Mouse (Mus musculus) bone marrow, adult 2 months (tissue): ENCODE measurements around the gene Arhgef19. TPM values are rescaled to one million over a fixed set of nuclear protein-coding genes. Genes with fewer than 3 reads are reported as not detected.

Source experiments
- H3K27ac ChIP-seq: fragments of 200-500 bp; 2 replicates; pipeline ENCODE4 v1.5.1; 2012; ENCODE audit warnings: low read depth, mild to moderate bottlenecking, control low read depth, inconsistent platforms, low read length; ENCODE audit not compliant: control insufficient read depth, poor library complexity, insufficient read depth
- H3K4me1 ChIP-seq: fragments of 200-500 bp; 2 replicates; pipeline ENCODE4 v1.6.1; 2011; ENCODE audit warnings: low read length; ENCODE audit not compliant: control insufficient read depth, insufficient read depth
- H3K4me3 ChIP-seq: fragments of 200-500 bp; replicated peaks from 2 replicates; pipeline ENCODE3; 2011; ENCODE audit warnings: mild to moderate bottlenecking, low read depth, low read length, control low read depth; ENCODE audit not compliant: control insufficient read depth
- CTCF ChIP-seq: fragments of 200-500 bp; IDR thresholded peaks from 2 replicates; pipeline ENCODE4 v1.5.1; 2011; ENCODE audit warnings: low read length, control low read depth; ENCODE audit not compliant: control insufficient read depth, insufficient read depth
- POLR2A ChIP-seq: fragments of 200-500 bp; IDR thresholded peaks from 2 replicates; pipeline ENCODE4 v1.6.1; 2011; ENCODE audit warnings: low read depth, mild to moderate bottlenecking, control low read depth, low read length, borderline replicate concordance; ENCODE audit not compliant: control insufficient read depth
- WGBS: fragments of 180-500 bp; shearing (Covaris S2); methylation state at CpG from one replicate; pipeline ENCODE4 v1.1.7; 2018; 5-methylcytosine and 5-hydroxymethylcytosine counted together
- polyA plus RNA-seq: library from polyadenylated mRNA; stranded (reverse); fragments of >200 nt; gene quantifications from 2 replicates; pipeline ENCODE4 v1.2.4, GENCODE M21; 2011; ENCODE audit warnings: low replicate concordance; ENCODE audit not compliant: missing spikeins, insufficient read depth, insufficient read length

Gene Arhgef19
- polyA plus RNA-seq, 1 experiment: 1.1 TPM

DNA sequence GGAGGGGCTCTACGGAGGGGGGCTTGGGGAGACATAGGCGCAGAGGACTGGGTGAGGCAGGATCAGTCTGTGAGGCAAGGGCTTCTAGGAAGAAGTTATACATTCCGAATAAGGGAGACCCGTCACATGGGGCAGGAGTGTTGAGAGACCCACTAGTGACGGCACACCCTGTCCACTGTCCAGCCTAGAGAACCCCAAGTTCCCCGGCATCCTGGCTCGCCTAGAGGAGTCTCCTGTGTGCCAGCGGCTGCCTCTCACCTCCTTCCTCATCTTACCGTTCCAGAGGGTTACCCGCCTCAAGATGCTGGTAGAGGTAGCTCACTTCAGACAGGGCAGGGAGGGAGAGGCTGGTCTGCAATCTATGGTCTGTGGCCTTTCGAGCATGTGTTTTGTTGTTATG lies 10.1 kb downstream of the Arhgef19 start:
- H3K27ac ChIP-seq: no peak overlapping the region
- no peak for TF ChIP-seq POLR2A
- TF ChIP-seq CTCF: no peak

DNA sequence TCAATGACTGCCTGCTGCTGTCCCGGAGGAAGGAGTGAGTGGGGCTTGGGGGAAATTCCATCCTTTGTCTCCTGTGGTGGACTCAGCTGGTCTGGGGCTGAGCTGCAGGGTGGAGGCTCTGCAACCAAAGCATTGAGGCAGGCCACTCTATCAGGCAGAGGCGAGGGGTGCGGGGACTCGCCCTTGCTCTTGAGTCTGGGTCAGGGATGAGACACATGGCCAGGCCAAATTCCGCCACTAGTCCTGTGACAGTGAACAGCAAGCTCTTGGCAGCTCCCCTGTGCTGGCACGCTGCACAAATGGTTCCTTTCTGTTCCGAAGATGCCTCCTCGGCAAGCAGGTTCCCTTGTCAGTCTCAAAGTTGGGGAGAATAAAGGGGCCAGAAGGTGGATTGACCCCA lies 11.8 kb downstream of the Arhgef19 start:
- no peak for TF ChIP-seq CTCF
- TF ChIP-seq POLR2A: no peak
- 77% methylated on average over 8 of the region's 8 CpGs for WGBS
- no peak overlapping the region for H3K4me3 ChIP-seq
- H3K4me1 ChIP-seq: no peaks in the 10 kb centered on the region
- no peak overlapping the region for H3K27ac ChIP-seq

More for the DNA sequence above, 10.1 kb downstream of the Arhgef19 start:
- WGBS: 59% methylated on average over 11 of the region's 11 CpGs
- Histone ChIP-seq H3K4me1 (no peaks in the 10 kb centered on the region), H3K4me3 (no peak overlapping the region)

DNA sequence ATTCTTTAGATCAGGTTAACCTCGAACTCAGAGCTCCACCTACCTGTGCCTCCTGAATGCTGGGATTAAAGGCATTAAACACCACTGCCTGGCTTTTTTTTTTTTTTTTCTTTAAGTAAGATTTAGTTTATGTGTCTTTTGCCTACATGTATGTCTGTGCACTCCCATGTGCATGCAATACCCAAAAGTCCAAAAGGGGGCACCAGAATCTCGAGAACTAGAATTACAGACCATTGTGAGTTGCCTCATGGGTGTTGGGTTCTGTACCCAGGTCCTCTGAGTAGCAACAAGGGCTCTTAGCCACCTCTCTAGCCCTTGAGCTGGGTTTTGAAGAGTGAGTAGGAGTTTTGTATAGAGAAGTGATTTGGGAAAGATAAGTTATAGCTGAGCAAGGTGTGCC lies 13.3 kb downstream of the Arhgef19 start:
- WGBS: 51% methylated on average over 2 of the region's 2 CpGs
- TF ChIP-seq CTCF: no peak
- no peak for TF ChIP-seq POLR2A

DNA sequence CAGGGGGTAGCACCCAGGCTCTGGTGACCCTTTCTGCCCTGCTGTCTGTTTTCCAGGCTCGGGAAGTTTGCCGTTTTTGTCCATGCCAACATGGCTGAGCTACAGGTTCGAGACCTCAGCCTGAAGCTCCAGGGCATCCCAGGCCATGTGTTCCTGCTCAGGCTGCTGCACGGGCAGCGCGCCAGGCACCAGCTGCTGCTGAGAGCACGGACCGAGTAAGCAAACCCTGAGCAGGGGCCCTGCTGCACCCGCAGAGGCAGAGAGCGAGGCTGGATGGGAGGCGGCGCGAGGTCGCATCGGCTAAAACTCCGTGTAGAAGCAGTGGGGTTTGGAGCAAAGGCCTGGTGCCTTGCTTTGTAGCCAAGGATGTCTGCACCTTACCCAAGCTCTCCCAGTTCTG lies 14.9 kb downstream of the Arhgef19 start:
- no peaks in the 10 kb centered on the region for H3K4me1 ChIP-seq
- H3K27ac ChIP-seq: no peak overlapping the region
- WGBS: 78% methylated on average over 16 of the region's 16 CpGs
- H3K4me3 ChIP-seq: no peak overlapping the region
- TF ChIP-seq POLR2A: no peak
- TF ChIP-seq CTCF: no peak

More for the DNA sequence above, 13.3 kb downstream of the Arhgef19 start:
- Histone ChIP-seq H3K4me1 (no peaks in the 10 kb centered on the region), H3K27ac (no peak overlapping the region), H3K4me3 (no peak overlapping the region)

DNA sequence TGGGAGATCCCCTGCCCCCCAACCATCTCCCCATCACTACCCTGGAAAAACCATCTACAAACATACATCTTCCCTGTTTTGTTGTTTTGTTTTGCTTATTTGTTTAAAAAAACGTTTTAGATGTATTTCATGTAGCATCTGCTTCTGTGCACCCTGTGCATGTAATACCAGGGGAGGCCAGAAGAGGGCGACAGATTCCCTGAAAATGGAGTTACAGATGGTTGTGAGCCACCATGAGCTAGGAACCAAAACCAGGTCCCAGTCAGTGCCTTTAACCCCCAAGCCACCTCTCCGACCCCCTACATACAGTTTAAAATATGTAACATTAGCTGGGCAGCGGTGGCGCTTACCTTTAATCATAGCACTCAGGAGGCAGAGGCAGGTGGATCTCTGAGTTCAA lies 18.1 kb downstream of the Arhgef19 start:
- WGBS: 64% methylated on average over 5 of the region's 5 CpGs
- no peak overlapping the region for H3K4me3 ChIP-seq
- no peak overlapping the region for H3K27ac ChIP-seq
- no peaks in the 10 kb centered on the region for H3K4me1 ChIP-seq
- TF ChIP-seq POLR2A (no peak), CTCF (peak; percentile 65)

DNA sequence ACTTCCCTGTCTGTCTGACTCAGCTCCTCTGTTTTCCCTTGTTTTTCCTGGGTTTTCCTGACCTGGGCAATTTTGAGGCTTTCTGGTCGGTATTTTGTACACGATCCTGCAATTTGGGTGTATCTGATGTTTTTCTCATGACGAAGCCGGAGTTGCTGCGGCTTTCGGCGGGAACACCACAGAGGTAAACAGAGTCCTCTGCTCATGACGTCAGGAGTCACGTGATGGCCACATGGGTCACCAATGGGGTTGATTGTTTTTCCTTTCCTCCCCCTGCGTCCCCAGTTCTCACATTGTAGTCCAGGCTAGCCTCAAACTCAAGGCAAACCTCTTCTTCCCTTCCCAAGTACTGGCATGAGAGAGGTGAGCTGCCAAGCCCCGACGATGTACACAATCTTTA lies 20.1 kb downstream of the Arhgef19 start:
- TF ChIP-seq POLR2A: no peak
- TF ChIP-seq CTCF: no peak
- H3K4me3 ChIP-seq: no peak overlapping the region
- 79% methylated on average over 12 of the region's 12 CpGs for WGBS
- H3K4me1 ChIP-seq: no peaks in the 10 kb centered on the region
- no peak overlapping the region for H3K27ac ChIP-seq

DNA sequence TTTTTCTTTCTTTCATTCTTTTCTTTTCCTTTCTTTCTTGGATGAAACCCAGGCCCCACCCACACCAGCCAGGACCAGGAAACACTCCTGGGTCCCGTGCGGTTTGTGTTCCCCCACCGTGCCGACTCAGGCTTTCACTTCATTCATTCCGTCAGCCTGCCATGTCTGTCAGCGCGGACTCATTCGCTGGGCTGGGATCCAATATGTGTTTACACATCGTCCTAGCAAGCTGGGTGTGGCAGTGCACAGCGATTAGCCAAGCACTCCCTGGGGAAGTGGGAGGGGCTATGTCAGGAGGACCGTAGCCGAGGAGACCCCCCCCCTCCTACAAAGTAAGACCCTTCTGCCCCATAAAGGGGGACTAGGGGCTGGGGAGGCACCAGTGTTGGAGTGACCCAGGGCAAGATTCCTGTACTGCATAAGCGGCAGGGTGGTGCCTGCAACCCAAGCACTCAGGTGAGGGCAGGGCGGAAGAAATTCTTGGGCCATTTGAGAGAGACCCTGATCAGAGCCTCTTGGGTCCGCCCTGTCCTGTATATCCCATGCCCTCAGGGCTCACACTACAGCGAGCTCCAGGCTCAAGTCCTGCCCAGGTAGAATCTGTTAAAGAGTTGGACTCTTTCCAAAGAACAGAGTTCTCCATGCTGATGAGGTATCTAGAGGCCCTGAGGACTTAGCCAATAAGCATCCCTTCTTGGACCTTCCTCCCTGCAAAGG lies 20.9 kb downstream of the Arhgef19 start:
- no peak overlapping the region for H3K27ac ChIP-seq
- H3K4me1 ChIP-seq: no peaks in the 10 kb centered on the region
- no peak for TF ChIP-seq POLR2A
- no peak for TF ChIP-seq CTCF
- no peak overlapping the region for H3K4me3 ChIP-seq
- 67% methylated on average over 16 of the region's 16 CpGs for WGBS

DNA sequence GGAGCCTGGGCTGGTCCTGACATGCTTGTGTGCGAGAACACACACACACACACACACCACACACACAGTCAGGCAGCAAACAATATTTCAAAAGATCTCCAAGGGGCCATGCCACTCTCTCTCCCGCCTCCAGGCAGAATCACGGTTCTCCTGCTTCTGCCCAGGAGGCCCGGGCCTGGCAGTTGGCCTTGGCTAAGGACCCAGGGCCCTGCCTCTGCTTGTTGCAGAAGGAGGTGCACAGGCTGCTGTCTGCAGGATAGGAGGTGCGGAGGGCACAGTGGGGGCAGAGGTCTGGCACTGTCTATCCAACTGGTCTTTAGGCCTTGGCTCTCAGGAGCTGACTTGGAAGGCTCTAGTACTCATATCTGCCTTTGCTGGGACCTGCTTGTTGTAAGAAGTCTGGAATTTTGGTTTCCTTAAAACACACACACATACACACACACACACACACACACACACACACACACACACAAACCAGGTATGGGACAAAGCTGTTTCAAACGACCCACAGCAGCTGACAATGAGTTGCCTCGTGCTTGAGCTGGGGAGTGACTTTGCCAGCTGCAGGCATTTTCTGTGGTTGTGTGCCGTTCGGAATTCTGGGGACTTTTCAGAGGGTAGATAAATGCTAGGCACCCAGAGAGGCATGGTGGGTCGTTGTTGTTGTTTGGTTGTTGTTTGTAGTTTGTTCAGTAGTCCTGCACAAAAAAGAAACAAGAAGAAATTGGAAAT lies 23.8 kb downstream of the Arhgef19 start:
- Histone ChIP-seq H3K27ac (no peak overlapping the region), H3K4me3 (no peak overlapping the region), H3K4me1 (no peaks in the 10 kb centered on the region)
- no peak for TF ChIP-seq POLR2A
- TF ChIP-seq CTCF: no peak
- 76% methylated on average over 10 of the region's 10 CpGs for WGBS
